In the genomic region with DNA sequence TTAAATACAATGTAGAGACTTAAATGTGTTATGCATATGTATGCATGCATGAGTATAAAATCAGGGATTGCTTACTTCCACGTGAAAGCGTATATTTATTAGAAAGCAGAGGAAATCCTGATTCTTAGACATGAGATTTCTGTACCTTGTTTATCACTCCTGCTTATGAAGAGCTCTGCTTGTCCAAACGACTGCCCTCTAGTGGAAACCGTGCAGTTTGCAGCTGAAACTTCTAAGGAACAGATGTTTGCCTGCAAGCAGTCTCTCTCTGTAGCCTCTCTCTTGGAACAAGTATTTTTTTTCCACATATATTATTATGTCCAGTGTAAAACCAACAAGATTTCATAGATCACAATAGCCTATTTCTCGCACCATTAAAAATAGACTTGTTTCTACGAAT, we compare ENCODE assay signal across 8 mouse cellular contexts.
DNase-seq lines count a peak whose midpoint lies in the region; ATAC-seq and TF ChIP-seq lines count a peak whose summit lies in the region.

No protein-coding gene starts in this region.

- POLR2A ChIA-PET in Patski (lab: Charles Lee) = no interaction called here

- DNase-seq in CD4-positive helper T cell, adult 2 months (ENCODE audit: low read depth, low spot score) = peak; percentile 12
- DNase-seq in Patski (ENCODE audit: low read depth, low spot score) = no peak
- DNase-seq in cerebellum, postnatal 14 days = peak; percentile 82 to 87
- peak; percentile 64 to 70 for DNase-seq in frontal cortex, postnatal 25 days (ENCODE audit: low spot score in 2 of 2)
- peak; percentile 74 to 81 for DNase-seq in layer of hippocampus, adult 2 months (ENCODE audit: low spot score in 2 of 2)
- peak; percentile 81 for DNase-seq in lung, postnatal 10 days
- peak; percentile 65 for DNase-seq in right cerebral cortex, postnatal 25 days
- no peak for DNase-seq in B cell, adult 2 months

- no peak overlapping the region for H3K27ac ChIP-seq in layer of hippocampus, adult 2 months

- TF ChIP-seq CTCF in Patski (IDR thresholded peaks at IDR 0.05) = peak; percentile 65
- TF ChIP-seq CTCF in layer of hippocampus, adult 2 months (conservative IDR thresholded peaks at IDR 0.05) = peak; percentile 97

- H3K4me3 ChIP-seq in layer of hippocampus, adult 2 months = no peak overlapping the region

- CTCF ChIA-PET in Patski (lab: Charles Lee) = interaction anchor here (0.9 to 1.1 kb wide), 3 partner anchors 9 to 288 kb away, joined by 3 read pairs; no protein-coding TSS in a partner anchor

- in situ Hi-C loops in Patski (cut with MboI; ENCODE audit: low pct_unique_long_range_greater_than_20kb) = no loop called here

- ATAC-seq in Patski = no peak

- H3K27me3 ChIP-seq in Patski = peaks cover 10% of the 10 kb centered on the region

Comparison
In these comparisons a context has a peak if more than half of its experiments do, and no peak if none do; other contexts are left out.
1. DNase-seq: peak in CD4-positive helper T cell, adult 2 months (single experiment), cerebellum, postnatal 14 days (2 of 2), frontal cortex, postnatal 25 days (2 of 2), layer of hippocampus, adult 2 months (2 of 2), lung, postnatal 10 days (single experiment) and right cerebral cortex, postnatal 25 days (single experiment); none in Patski (single experiment) and B cell, adult 2 months (0 of 2).